Mouse (Mus musculus) G1E (cell line): Measurements from ENCODE around the gene Nop58. TPM values are rescaled to one million over a fixed set of nuclear protein-coding genes. Genes with fewer than 3 reads are reported as not detected.
A peak's percentile ranks its signal among the peaks of the same experiment; 100 is the strongest.

Experiments
- ATAC-seq: 2 replicates; pipeline ENCODE4 v1.8.0; 2016; ENCODE audit warnings: mild to moderate bottlenecking; ENCODE audit not compliant: insufficient number of reproducible peaks, poor library complexity, low FRiP score, severe bottlenecking; ENCODE audit errors: extremely low read depth
- DNase-seq: peaks from one replicate; pipeline ENCODE4 v3.0.0; 2012; ENCODE audit warnings: low spot score
- H3K27me3 ChIP-seq: 2 replicates; pipeline ENCODE4 v1.6.1; 2012; ENCODE audit warnings: mild to moderate bottlenecking, low read length, inconsistent platforms; ENCODE audit not compliant: insufficient read depth
- H3K36me3 ChIP-seq: replicated peaks from 2 replicates; pipeline ENCODE3; 2012; ENCODE audit warnings: mild to moderate bottlenecking, inconsistent platforms
- H3K4me1 ChIP-seq: 2 replicates; pipeline ENCODE4 v1.6.1; 2012; ENCODE audit warnings: low read depth, low read length, inconsistent platforms, mixed read lengths; ENCODE audit not compliant: insufficient read depth
- H3K4me3 ChIP-seq: 2 replicates; pipeline ENCODE4 v1.5.1; 2012; ENCODE audit warnings: low read depth, mild to moderate bottlenecking, inconsistent platforms, low read length, moderate library complexity, mixed read lengths
- H3K9me3 ChIP-seq: replicated peaks from 2 replicates; pipeline ENCODE4 v1.6.1; 2012; ENCODE audit warnings: inconsistent platforms
- CTCF ChIP-seq: IDR thresholded peaks from 2 replicates; pipeline ENCODE4 v1.5.1; 2012; ENCODE audit warnings: low read depth, low read length, inconsistent platforms, mixed read lengths
- GATA1 ChIP-seq: IDR thresholded peaks from 2 replicates; pipeline ENCODE4 v1.6.1; 2012; ENCODE audit warnings: borderline replicate concordance, low read length, inconsistent platforms, mixed read lengths
- GATA2 ChIP-seq: IDR thresholded peaks from 2 replicates; pipeline ENCODE4 v1.6.1; 2012; ENCODE audit warnings: low read depth, low read length, inconsistent platforms, borderline replicate concordance
- POLR2AphosphoS5 ChIP-seq: IDR thresholded peaks from 2 replicates; pipeline ENCODE4 v1.6.1; 2012; ENCODE audit warnings: low read depth, low read length, inconsistent platforms; ENCODE audit not compliant: insufficient replicate concordance
- TAL1 ChIP-seq: conservative IDR thresholded peaks from 2 replicates; pipeline ENCODE4 v1.6.1; 2012; ENCODE audit warnings: low read depth, low read length, inconsistent platforms, mixed read lengths
- polyA plus RNA-seq: library from polyadenylated mRNA; stranded (reverse); fragments of >175 nt; gene quantifications from 2 replicates; pipeline ENCODE4 v1.2.3, GENCODE M21; 2012
- total RNA-seq, 2 experiments: library from RNA; stranded (forward) in 1 of 2; stranded (reverse) in 1 of 2; fragments of 200-1000 nt in 1 of 2; fragments of >200 nt in 1 of 2; fragmentation: Nextera tagmentation in 1 of 2; gene quantifications; 2 replicates each; pipeline ENCODE4 v1.2.3; 2014 to 2017

The Nop58 gene
- total and polyA plus RNA-seq, 3 experiments = 228 to 1,289 (median 536) TPM

DNA sequence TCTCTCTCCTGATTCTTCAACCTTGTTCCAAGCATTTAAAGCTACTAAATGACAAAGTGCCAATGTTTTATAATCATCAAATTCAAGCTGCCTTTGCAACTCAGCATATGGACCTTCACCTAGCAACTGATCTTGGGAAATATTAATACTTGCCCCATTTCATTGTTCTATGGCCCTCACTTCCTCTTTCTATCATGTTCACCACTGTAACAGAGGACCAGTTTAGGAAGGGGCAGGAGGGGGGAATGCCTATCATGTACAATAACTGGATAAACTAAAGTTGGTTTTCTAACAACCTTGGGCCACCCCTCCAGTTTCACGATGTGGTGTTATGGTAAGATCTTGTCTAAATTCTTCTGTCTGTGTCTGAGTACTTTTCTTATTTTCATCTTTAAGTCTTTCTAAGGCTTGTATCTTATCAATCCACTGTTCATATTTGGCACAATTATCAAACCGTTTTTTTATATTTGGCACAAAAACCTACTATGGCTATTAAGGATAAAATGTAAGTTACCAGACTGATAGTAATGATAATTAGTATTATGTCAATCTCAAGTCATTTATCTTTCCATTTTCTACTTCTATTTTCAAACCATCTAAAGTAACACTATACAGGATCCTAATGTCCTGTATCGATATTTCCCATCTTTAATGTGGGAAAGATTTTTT lies 31.4 kb upstream of the Nop58 start:
- Histone ChIP-seq H3K4me1 (peaks cover 17% of the 10 kb centered on the region), H3K36me3 (peaks cover 65% of the 10 kb centered on the region), H3K9me3 (no peaks in the 10 kb centered on the region), H3K4me3 (no peak overlapping the region), H3K27me3 (no peaks in the 10 kb centered on the region)
- ATAC-seq (no peak), DNase-seq (no peak)
- TF ChIP-seq GATA2 (no peak), CTCF (no peak), TAL1 (no peak), GATA1 (no peak), POLR2AphosphoS5 (no peak)

DNA sequence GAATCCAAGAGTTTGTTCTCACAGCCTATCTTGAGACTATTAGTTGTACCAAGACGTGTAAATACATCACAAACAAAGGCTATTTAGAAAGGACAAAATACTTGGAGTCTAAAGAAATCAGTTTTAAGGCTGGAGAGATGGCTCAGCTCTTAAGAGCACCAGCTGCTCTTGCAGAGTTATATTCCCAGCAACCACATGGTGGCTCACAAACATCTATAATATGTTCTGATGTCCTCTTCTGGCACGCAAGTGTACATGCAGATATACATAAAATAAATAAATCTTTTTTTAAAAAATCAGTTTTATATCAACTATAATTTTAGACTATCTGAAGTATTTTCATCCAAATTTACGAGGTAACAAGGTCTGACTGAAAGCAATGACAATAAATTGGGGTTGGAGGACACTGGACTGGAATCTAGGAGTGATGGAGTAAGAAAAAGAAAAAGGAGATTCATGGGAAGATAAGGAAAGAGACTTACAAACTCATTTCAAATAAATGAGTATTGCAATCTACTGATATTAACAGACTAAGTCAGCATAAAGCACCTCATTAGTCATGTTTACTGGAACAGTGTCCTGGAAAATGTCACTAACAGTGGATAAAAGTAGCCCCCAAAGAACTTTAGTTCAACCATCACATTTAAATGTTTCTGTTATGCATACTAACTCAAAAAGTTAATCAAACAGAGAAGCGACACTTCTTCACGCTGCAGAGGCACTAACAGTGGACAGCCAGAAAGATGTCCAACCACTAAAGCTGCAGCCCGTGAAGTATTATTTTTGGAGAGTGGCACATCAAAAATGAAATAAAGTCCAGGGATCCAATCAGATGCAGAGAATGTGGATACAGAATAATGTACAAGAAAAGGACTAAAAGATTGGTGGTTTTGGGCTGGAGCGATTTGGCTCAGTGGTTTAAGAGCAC lies 28.3 kb upstream of the Nop58 start:
- peaks cover 37% of the 10 kb centered on the region for H3K4me1 ChIP-seq

DNA sequence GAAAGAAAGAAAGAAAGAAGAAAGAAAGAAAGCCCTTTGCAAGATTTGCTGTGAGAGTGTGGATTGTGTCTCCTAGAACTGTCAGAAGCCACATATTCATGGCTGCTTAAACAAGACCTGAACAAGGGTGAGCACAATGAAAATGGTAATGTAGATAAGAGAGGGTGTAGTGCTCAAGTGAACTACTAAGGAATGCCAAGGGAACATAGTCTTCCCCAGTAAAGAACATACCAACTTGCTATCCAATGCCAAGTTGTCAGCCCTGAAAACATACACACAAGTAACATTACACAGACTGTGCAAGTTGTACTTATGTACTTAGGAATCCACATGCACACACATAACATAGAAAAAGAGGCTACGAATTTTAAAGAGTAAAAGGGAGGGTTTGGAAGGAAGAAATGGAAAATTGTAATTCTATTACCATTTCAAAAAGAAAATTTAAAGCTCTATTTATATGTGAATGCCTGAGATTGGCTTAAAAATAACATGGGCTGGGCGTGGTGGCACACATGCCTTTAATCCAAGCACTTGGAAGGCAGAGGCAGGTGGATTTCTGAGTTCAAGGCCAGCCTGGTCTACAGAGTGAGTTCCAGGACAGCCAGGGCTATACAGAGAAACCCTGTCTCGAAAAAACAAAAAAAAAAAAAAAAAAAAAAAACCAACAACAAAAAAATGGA lies 21.2 kb upstream of the Nop58 start:
- Histone ChIP-seq H3K9me3 (no peaks in the 10 kb centered on the region), H3K4me3 (no peak overlapping the region), H3K36me3 (peaks cover 45% of the 10 kb centered on the region), H3K27me3 (no peaks in the 10 kb centered on the region), H3K4me1 (peaks cover 54% of the 10 kb centered on the region)
- no peak for DNase-seq
- ATAC-seq = no peak
- TF ChIP-seq GATA2 (no peak), GATA1 (no peak), CTCF (no peak), TAL1 (no peak), POLR2AphosphoS5 (no peak)

More for the DNA sequence above, 28.3 kb upstream of the Nop58 start:
- ATAC-seq (no peak), DNase-seq (no peak)
- Histone ChIP-seq H3K9me3 (no peaks in the 10 kb centered on the region), H3K36me3 (peaks cover 63% of the 10 kb centered on the region), H3K27me3 (no peaks in the 10 kb centered on the region), H3K4me3 (no peak overlapping the region)
- TF ChIP-seq TAL1 (no peak), GATA2 (no peak), GATA1 (no peak), POLR2AphosphoS5 (no peak), CTCF (no peak)

DNA sequence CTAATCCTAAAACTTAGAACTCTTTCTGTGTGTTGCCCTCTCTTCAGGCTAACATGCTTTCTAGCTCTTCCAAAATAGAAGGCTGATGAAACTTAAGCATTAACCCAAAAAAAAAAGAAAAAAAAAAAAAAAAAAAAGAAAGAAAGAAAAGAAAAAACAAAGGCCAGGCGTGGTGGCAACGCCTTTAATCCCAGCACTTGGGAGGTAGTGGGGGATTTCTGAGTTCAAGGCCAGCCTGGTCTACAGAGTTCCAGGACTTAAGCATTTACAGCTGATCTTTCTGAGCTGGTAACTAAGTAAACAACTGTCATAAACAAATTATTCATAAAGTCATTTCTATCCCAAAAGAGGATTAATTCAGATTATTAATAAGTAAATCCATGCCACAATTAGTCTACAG lies 15.9 kb upstream of the Nop58 start:
- DNase-seq (no peak), ATAC-seq (no peak)
- peaks cover 46% of the 10 kb centered on the region for H3K4me1 ChIP-seq
- H3K27me3 ChIP-seq = no peaks in the 10 kb centered on the region
- peaks cover 36% of the 10 kb centered on the region for H3K36me3 ChIP-seq
- peak overlapping the region; percentile 76; the same call in 1 of the 2 replicates for H3K4me3 ChIP-seq
- no peaks in the 10 kb centered on the region for H3K9me3 ChIP-seq
- TF ChIP-seq GATA1 (no peak), CTCF (no peak), POLR2AphosphoS5 (no peak), TAL1 (no peak), GATA2 (no peak)

DNA sequence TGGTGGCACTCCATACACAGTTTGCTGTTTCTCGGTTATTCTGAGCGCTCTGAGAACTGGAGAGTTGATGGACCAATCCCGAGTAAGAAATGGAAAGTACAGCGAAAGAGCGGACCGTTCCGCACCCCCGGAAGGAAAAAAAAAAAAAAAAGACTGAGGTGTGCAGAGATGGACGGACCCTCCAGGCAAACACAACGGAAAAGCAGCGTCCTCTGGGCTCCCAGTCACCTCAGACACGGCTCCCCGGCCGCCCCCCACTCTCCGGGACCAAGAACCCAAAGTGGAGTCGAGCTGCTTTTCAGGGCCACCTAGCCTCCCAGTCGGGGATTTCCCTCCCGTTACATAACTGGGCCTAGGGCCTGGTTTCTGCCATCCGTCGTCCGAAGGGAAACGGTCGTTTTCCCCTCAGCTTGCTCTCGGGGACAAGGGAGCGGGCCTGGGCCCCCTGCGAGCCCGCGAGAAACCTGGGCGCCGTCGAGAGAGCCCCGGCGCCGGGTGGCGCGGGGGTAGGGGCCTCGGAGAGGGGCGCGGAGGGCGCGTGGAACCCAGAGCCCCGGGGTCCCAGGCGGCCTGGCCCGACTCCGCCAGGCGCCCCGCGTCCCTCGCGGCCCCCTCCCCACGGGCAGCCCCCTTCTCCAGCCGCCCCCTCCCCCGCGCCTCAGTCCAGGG lies 14.7 kb upstream of the Nop58 start:
- H3K36me3 ChIP-seq = peaks cover 43% of the 10 kb centered on the region
- TF ChIP-seq TAL1 (no peak), GATA1 (no peak), GATA2 (no peak), POLR2AphosphoS5 (no peak), CTCF (no peak)
- ATAC-seq = peak; percentile 47

More for the DNA sequence above, 14.7 kb upstream of the Nop58 start:
- Histone ChIP-seq H3K4me3 (peak overlapping the region; percentile 76), H3K9me3 (no peaks in the 10 kb centered on the region), H3K4me1 (peaks cover 40% of the 10 kb centered on the region), H3K27me3 (no peaks in the 10 kb centered on the region)
- peak; percentile 55 for DNase-seq
